Mouse (Mus musculus) hindbrain, embryonic 10.5 days (tissue): ENCODE results near the gene Dcdc2b. TPM values are rescaled to one million over a fixed set of nuclear protein-coding genes. Genes with fewer than 3 reads are reported as not detected.

Experiments used
- DNase-seq: peaks from one replicate; pipeline ENCODE4 v3.0.0-alpha.2; 2017; ENCODE audit warnings: low spot score
- H3K27ac ChIP-seq: fragments of 300-500 bp; sonication (generic); 2 replicates; pipeline ENCODE4 v1.5.1; 2016; ENCODE audit warnings: mild to moderate bottlenecking, moderate library complexity
- H3K27me3 ChIP-seq: fragments of 300-500 bp; sonication (generic); 2 replicates; pipeline ENCODE4 v1.6.1; 2016; ENCODE audit warnings: mild to moderate bottlenecking; ENCODE audit not compliant: poor library complexity, insufficient read depth, severe bottlenecking
- H3K36me3 ChIP-seq: fragments of 300-500 bp; sonication (generic); 2 replicates; pipeline ENCODE4 v1.6.1; 2016; ENCODE audit warnings: mild to moderate bottlenecking, moderate library complexity
- H3K4me1 ChIP-seq: fragments of 300-500 bp; sonication (generic); replicated peaks from 2 replicates; pipeline ENCODE4 v1.6.1; 2016; ENCODE audit warnings: mild to moderate bottlenecking
- H3K4me3 ChIP-seq: fragments of 300-500 bp; sonication (generic); 2 replicates; pipeline ENCODE4 v1.5.1; 2016; ENCODE audit warnings: mild to moderate bottlenecking, moderate library complexity
- H3K9me3 ChIP-seq: fragments of 300-500 bp; sonication (generic); 2 replicates; pipeline ENCODE4 v1.6.1; 2016; ENCODE audit warnings: mild to moderate bottlenecking, moderate library complexity
- WGBS: fragments of 180-500 bp; shearing (Covaris S2); methylation state at CpG from one replicate; pipeline ENCODE4 v1.1.7; 2016; 5-methylcytosine and 5-hydroxymethylcytosine counted together
- polyA plus RNA-seq: library from polyadenylated mRNA; unstranded; fragments of >200 nt; fragmentation: Nextera tagmentation; extraction: Ambion mirVana; gene quantifications from 2 replicates; pipeline ENCODE4 v1.2.1, GENCODE M21; 2016

Dcdc2b gene
- polyA plus RNA-seq, 1 experiment from 2014 or later, result 0.90 TPM

- Histone ChIP-seq H3K9me3 (no peaks in the 10 kb centered on the region), H3K4me3 (peak overlapping the region; percentile 58), H3K4me1 (peaks cover 18% of the 10 kb centered on the region), H3K27me3 (no peaks in the 10 kb centered on the region), H3K36me3 (peaks cover 2% of the 10 kb centered on the region; the same call in 1 of the 2 replicates), H3K27ac (peak overlapping the region; percentile 72)
- 2% methylated on average over 36 of the region's 36 CpGs for WGBS
- peak; percentile 86 for DNase-seq
Measured at GRCm38 (mm10) chr4:129584884-129585608, 29.0 kb downstream of the Dcdc2b start.

- Histone ChIP-seq H3K9me3 (no peaks in the 10 kb centered on the region), H3K27me3 (no peaks in the 10 kb centered on the region), H3K4me1 (peaks cover 18% of the 10 kb centered on the region), H3K4me3 (peak overlapping the region; percentile 58), H3K27ac (peak overlapping the region; percentile 72), H3K36me3 (no peaks in the 10 kb centered on the region)
- no peak for DNase-seq
- 73% methylated on average over 1 of the region's 1 CpGs for WGBS
Measured at GRCm38 (mm10) chr4:129584370-129584769, 29.7 kb downstream of the Dcdc2b start.

GRCm38 (mm10) chr4:129582251-129582650 is 31.8 kb downstream of the Dcdc2b start:
- WGBS, result 81% methylated on average over 1 of the region's 1 CpGs
- DNase-seq, result no peak
- H3K4me1 ChIP-seq, result peaks cover 21% of the 10 kb centered on the region
- no peaks in the 10 kb centered on the region for H3K36me3 ChIP-seq
- no peak overlapping the region for H3K27ac ChIP-seq
- no peak overlapping the region for H3K4me3 ChIP-seq
- 0 out of 2 replicates have a peak, but pooled peaks cover 5% of the 10 kb centered on the region for H3K27me3 ChIP-seq
- H3K9me3 ChIP-seq, result no peaks in the 10 kb centered on the region

- DNase-seq, result no peak
- 83% methylated on average over 7 of the region's 7 CpGs for WGBS
- Histone ChIP-seq H3K4me3 (no peak overlapping the region), H3K27ac (no peak overlapping the region), H3K9me3 (no peaks in the 10 kb centered on the region), H3K36me3 (no peaks in the 10 kb centered on the region), H3K4me1 (peaks cover 23% of the 10 kb centered on the region), H3K27me3 (peaks cover 5% of the 10 kb centered on the region; the same call in 1 of the 2 replicates)
Measured at GRCm38 (mm10) chr4:129580347-129580746, 33.7 kb downstream of the Dcdc2b start.

GRCm38 (mm10) chr4:129578466-129578865 is 35.6 kb downstream of the Dcdc2b start, which contains the start of gene Fam167b:
Gene Fam167b (minus strand): TSS chr4:129578549.
- no peak for DNase-seq
- H3K36me3 ChIP-seq, result no peaks in the 10 kb centered on the region
- 82% methylated on average over 5 of the region's 5 CpGs for WGBS
- 0 out of 2 replicates have a peak within 1 kb of the TSS, but pooled peaks have one; percentile 24 for H3K4me3 ChIP-seq
- H3K27ac ChIP-seq, result peak within 1 kb of the TSS; percentile 69; the same call in 1 of the 2 replicates
- H3K27me3 ChIP-seq, result peaks cover 5% of the 10 kb centered on the region; the same call in 1 of the 2 replicates
- no peaks in the 10 kb centered on the region for H3K9me3 ChIP-seq
- peaks cover 16% of the 10 kb centered on the region for H3K4me1 ChIP-seq

GRCm38 (mm10) chr4:129577688-129578087 is 36.4 kb downstream of the Dcdc2b start:
- Histone ChIP-seq H3K36me3 (no peaks in the 10 kb centered on the region), H3K9me3 (no peaks in the 10 kb centered on the region), H3K27me3 (peaks cover 5% of the 10 kb centered on the region; the same call in 1 of the 2 replicates), H3K4me3 (no peak overlapping the region), H3K27ac (no peak overlapping the region), H3K4me1 (peaks cover 17% of the 10 kb centered on the region)
- WGBS, result 86% methylated on average over 7 of the region's 7 CpGs
- DNase-seq, result no peak

- DNase-seq, result peak; percentile 74
- Histone ChIP-seq H3K4me3 (peak overlapping the region; percentile 24), H3K27me3 (peaks cover 5% of the 10 kb centered on the region; the same call in 1 of the 2 replicates), H3K36me3 (no peaks in the 10 kb centered on the region), H3K4me1 (peaks cover 17% of the 10 kb centered on the region), H3K9me3 (no peaks in the 10 kb centered on the region), H3K27ac (peak overlapping the region; percentile 69)
- 33% methylated on average over 21 of the region's 21 CpGs for WGBS
Measured at GRCm38 (mm10) chr4:129576863-129577491, 37.1 kb downstream of the Dcdc2b start.

- H3K4me1 ChIP-seq, result peaks cover 17% of the 10 kb centered on the region
- H3K4me3 ChIP-seq, result no peak overlapping the region
- no peak for DNase-seq
- H3K27me3 ChIP-seq, result peaks cover 5% of the 10 kb centered on the region; the same call in 1 of the 2 replicates
- H3K9me3 ChIP-seq, result no peaks in the 10 kb centered on the region
- 61% methylated on average over 7 of the region's 8 CpGs for WGBS
- no peaks in the 10 kb centered on the region for H3K36me3 ChIP-seq
- H3K27ac ChIP-seq, result peak overlapping the region; percentile 59; the same call in 1 of the 2 replicates
Measured at GRCm38 (mm10) chr4:129575171-129575844, 38.7 kb downstream of the Dcdc2b start.

- no peak for DNase-seq
- 91% methylated on average over 8 of the region's 8 CpGs for WGBS
- 0 out of 2 replicates have a peak within 1 kb of the TSS, but pooled peaks have one; percentile 12 for H3K27ac ChIP-seq
- no peaks in the 10 kb centered on the region for H3K36me3 ChIP-seq
- H3K27me3 ChIP-seq, result peaks cover 5% of the 10 kb centered on the region; the same call in 1 of the 2 replicates
- H3K4me3 ChIP-seq, result no peak within 1 kb of the TSS
- no peaks in the 10 kb centered on the region for H3K9me3 ChIP-seq
- peaks cover 17% of the 10 kb centered on the region for H3K4me1 ChIP-seq
Measured at GRCm38 (mm10) chr4:129573430-129573829, 40.6 kb downstream of the Dcdc2b start, which contains the start of gene Lck. Gene Lck (minus strand): TSS chr4:129573641.

- DNase-seq, result no peak
- Histone ChIP-seq H3K4me3 (no peak overlapping the region), H3K9me3 (no peaks in the 10 kb centered on the region), H3K4me1 (peaks cover 17% of the 10 kb centered on the region), H3K36me3 (no peaks in the 10 kb centered on the region), H3K27me3 (peaks cover 3% of the 10 kb centered on the region; the same call in 1 of the 2 replicates), H3K27ac (0 out of 2 replicates have a peak overlapping the region, but pooled peaks have one; percentile 12)
- 93% methylated on average over 4 of the region's 4 CpGs for WGBS
Measured at GRCm38 (mm10) chr4:129573093-129573370, 41.0 kb downstream of the Dcdc2b start.

- Histone ChIP-seq H3K27me3 (no peaks in the 10 kb centered on the region; the same call in 1 of the 2 replicates), H3K9me3 (no peaks in the 10 kb centered on the region), H3K4me3 (no peak overlapping the region), H3K36me3 (no peaks in the 10 kb centered on the region), H3K27ac (0 out of 2 replicates have a peak overlapping the region, but pooled peaks have one; percentile 12), H3K4me1 (peaks cover 16% of the 10 kb centered on the region)
- no peak for DNase-seq
- WGBS, result 88% methylated on average over 13 of the region's 13 CpGs
Measured at GRCm38 (mm10) chr4:129572236-129573092, 41.6 kb downstream of the Dcdc2b start.
